Mouse (Mus musculus): ENCODE results near the gene Aqp1. TPM values are rescaled to one million over a fixed set of nuclear protein-coding genes. Genes with fewer than 3 reads are reported as not detected.

Aqp1 gene
- polyA plus RNA-seq, 1 experiment from 2014 or later: 2.8 TPM

Small RNA genes lying within 50 kb of the gene (microRNA-seq; reads per million reads assigned to microRNA genes)
- not detected for gene Gm25458

Other genes starting within 250 kb of the Aqp1 start
- gene Crhr2, start 203.4 kb upstream of the Aqp1 start, polyA plus RNA-seq (2014; fragmentation: Nextera tagmentation; extraction: Ambion mirVana): not detected in 2 replicates
- 3.6 and 4.0 TPM in 2 replicates for gene Inmt, start 161.4 kb upstream of the Aqp1 start, polyA plus RNA-seq (2014; fragmentation: Nextera tagmentation; extraction: Ambion mirVana)
- gene Mindy4, start 133.0 kb upstream of the Aqp1 start, polyA plus RNA-seq (2014; fragmentation: Nextera tagmentation; extraction: Ambion mirVana): 10.5 and 17.7 TPM in 2 replicates
- not detected in 2 replicates for gene Ghrhr, start 39.9 kb downstream of the Aqp1 start, polyA plus RNA-seq (2014; fragmentation: Nextera tagmentation; extraction: Ambion mirVana)
- gene Adcyap1r1, start 115.5 kb downstream of the Aqp1 start, polyA plus RNA-seq (2014; fragmentation: Nextera tagmentation; extraction: Ambion mirVana): 2.1 and 2.3 TPM in 2 replicates